Mouse (Mus musculus) ES-Bruce4 (cell line): Measurements from ENCODE around the gene Vmn1r76. TPM values are rescaled to one million over a fixed set of nuclear protein-coding genes. Genes with fewer than 3 reads are reported as not detected.

Experiments used
- H3K27ac ChIP-seq: 2 replicates; pipeline ENCODE4 v1.5.1; 2012; ENCODE audit warnings: low read length, inconsistent platforms; ENCODE audit not compliant: insufficient read depth
- H3K27me3 ChIP-seq: 2 replicates; pipeline ENCODE4 v1.6.1; 2012; ENCODE audit warnings: mild to moderate bottlenecking, low read length, inconsistent platforms; ENCODE audit not compliant: control insufficient read depth, poor library complexity, insufficient read depth, severe bottlenecking
- H3K36me3 ChIP-seq: 2 replicates; pipeline ENCODE4 v1.6.1; 2012; ENCODE audit warnings: inconsistent platforms, mild to moderate bottlenecking, low read length, moderate library complexity; ENCODE audit not compliant: control insufficient read depth, poor library complexity, insufficient read depth, severe bottlenecking
- H3K4me1 ChIP-seq: one replicate; pipeline ENCODE4 v1.8.1; 2011; ENCODE audit warnings: low read length; ENCODE audit not compliant: control insufficient read depth, insufficient read depth
- H3K4me3 ChIP-seq: 2 replicates; pipeline ENCODE4 v1.5.1; 2011; ENCODE audit warnings: low read depth, mild to moderate bottlenecking, low read length
- H3K9ac ChIP-seq: 2 replicates; pipeline ENCODE4 v1.6.1; 2012; ENCODE audit warnings: low read depth, mild to moderate bottlenecking, inconsistent platforms; ENCODE audit not compliant: poor library complexity, severe bottlenecking
- H3K9me3 ChIP-seq: replicated peaks from 2 replicates; pipeline ENCODE4 v1.6.1; 2012; ENCODE audit warnings: mild to moderate bottlenecking, low read length, inconsistent platforms; ENCODE audit not compliant: control insufficient read depth, poor library complexity, insufficient read depth, severe bottlenecking
- CTCF ChIP-seq: IDR thresholded peaks from one replicate; pipeline ENCODE4 v1.8.1; 2011; ENCODE audit warnings: low read depth, low read length
- EP300 ChIP-seq: IDR thresholded peaks from 2 replicates; pipeline ENCODE4 v1.6.1; 2011; ENCODE audit warnings: low read depth, low read length; ENCODE audit not compliant: insufficient read depth
- POLR2A ChIP-seq: IDR thresholded peaks from one replicate; pipeline ENCODE4 v1.8.1; 2011; ENCODE audit warnings: low read length; ENCODE audit not compliant: insufficient read depth
- polyA plus RNA-seq: library from polyadenylated mRNA; stranded (reverse); fragments of >200 nt; gene quantifications from 2 replicates; pipeline ENCODE4 v1.2.4, GENCODE M21; 2011; ENCODE audit warnings: low read depth; ENCODE audit not compliant: missing spikeins, insufficient read depth, insufficient read length

Vmn1r76 gene
- polyA plus RNA-seq: not detected in 2 replicates

DNA sequence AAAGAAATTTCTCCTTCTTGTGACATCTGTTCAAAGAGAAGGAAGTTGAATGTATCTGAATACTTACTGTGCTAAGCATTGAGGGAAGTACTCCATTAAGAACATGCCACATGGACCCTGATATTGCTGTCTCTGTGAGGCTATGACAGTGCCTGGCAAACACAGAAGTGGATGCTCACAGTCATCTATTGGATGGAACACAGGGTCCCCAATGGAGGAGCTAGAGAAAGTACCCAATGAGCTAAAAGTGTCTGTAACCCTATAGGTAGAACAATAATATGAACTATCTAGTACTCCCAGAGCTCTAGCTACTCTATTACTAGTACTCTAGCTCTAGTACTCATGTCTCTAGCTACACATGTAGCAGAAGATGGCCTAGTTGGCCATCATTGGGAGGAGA is at the start of gene Vmn1r76:
TSS of gene Vmn1r76 (minus strand) at position 101 of the 400 bp plus-strand sequence.
- Histone ChIP-seq H3K9me3 (no peaks in the 10 kb centered on the region), H3K4me3 (no peak within 1 kb of the TSS), H3K27me3 (no peaks in the 10 kb centered on the region), H3K9ac (no peak within 1 kb of the TSS), H3K36me3 (no peaks in the 10 kb centered on the region), H3K4me1 (no peaks in the 10 kb centered on the region), H3K27ac (no peak within 1 kb of the TSS)
- TF ChIP-seq EP300 (no peak), CTCF (no peak), POLR2A (no peak)

DNA sequence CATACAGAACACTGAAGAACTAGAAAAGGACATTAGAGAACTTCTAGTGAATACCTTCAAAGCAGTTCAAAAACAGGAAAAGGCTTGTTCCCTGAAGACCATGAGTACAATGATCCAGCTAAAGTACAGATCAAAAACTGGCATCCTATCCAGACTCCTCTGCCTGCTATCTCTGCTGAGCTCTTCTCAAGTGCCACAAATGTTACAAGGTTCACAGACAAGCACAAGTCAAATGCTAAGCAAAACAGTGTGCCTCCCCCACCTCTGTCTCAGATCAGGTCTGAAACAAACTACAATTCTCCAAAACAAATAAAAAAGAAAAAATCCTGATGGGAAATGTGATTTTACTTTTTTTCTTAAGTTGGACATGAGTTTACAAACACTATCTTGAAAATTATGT is 34.6 kb upstream of the Vmn1r76 start:
- Histone ChIP-seq H3K36me3 (no peaks in the 10 kb centered on the region), H3K27me3 (no peaks in the 10 kb centered on the region), H3K4me3 (no peak overlapping the region), H3K9me3 (no peaks in the 10 kb centered on the region), H3K27ac (no peak overlapping the region), H3K4me1 (no peaks in the 10 kb centered on the region), H3K9ac (no peak overlapping the region)
- TF ChIP-seq EP300 (no peak), CTCF (no peak), POLR2A (no peak)

DNA sequence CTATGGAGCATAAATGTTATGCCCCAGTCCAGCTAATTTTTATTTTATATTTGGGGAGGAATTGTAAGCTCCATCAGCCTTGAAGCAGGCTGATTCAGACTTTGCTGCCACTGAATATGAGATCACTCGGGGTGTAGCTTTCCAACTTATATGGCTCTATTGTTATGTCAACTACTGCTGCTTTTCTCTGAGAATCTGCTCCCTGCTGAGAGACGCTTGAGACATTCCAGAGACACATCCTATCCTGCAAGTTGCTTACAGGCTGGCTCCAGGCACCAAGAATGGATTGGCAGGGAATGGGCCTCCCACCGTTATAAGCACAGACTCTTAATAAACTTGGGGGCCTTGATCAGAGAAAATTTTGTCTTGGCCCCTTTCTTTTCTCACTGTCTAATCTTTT is 10.0 kb upstream of the Vmn1r76 start:
- Histone ChIP-seq H3K27ac (no peak overlapping the region), H3K36me3 (no peaks in the 10 kb centered on the region), H3K4me1 (no peaks in the 10 kb centered on the region), H3K9me3 (peaks cover 30% of the 10 kb centered on the region), H3K27me3 (no peaks in the 10 kb centered on the region), H3K4me3 (no peak overlapping the region), H3K9ac (no peak overlapping the region)
- no peak for TF ChIP-seq CTCF

DNA sequence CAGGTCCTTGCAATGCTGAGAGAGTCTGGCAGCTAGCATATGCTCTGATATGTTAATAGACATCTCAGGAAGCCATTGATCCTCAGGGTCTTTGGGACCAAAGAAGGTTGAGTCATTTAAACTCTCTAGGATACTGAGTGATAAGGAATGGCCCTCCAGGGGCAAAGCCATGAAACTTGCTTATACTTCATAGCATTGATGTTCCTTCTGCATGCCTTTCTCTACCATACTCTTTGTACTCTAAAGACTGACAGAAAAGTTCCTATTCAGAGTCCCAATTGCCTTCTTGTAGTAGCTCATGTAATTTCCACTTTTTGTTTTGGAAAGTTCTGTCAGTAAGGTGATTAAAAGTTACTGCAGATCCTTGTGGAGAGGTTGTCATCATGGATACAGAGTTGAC is 63.7 kb downstream of the Vmn1r76 start, which contains the start of gene Vmn1r75:
TSS of gene Vmn1r75 (plus strand) at position 301 of the 400 bp plus-strand sequence.
- H3K4me3 ChIP-seq: no peak within 1 kb of the TSS
- no peak within 1 kb of the TSS for H3K27ac ChIP-seq
- H3K4me1 ChIP-seq: no peaks in the 10 kb centered on the region
- H3K36me3 ChIP-seq: no peaks in the 10 kb centered on the region
- H3K9me3 ChIP-seq: no peaks in the 10 kb centered on the region
- H3K9ac ChIP-seq: no peak within 1 kb of the TSS
- TF ChIP-seq EP300: no peak
- TF ChIP-seq CTCF: no peak
- no peak for TF ChIP-seq POLR2A
- H3K27me3 ChIP-seq: no peaks in the 10 kb centered on the region

Other genes with a start within 250 kb of the Vmn1r76 start
- gene Vmn1r73, start 207.9 kb downstream of the Vmn1r76 start, polyA plus RNA-seq: not detected in 2 replicates
- not detected in 2 replicates for gene Vmn1r74, start 104.2 kb downstream of the Vmn1r76 start, polyA plus RNA-seq
- gene Vmn1r75, start 63.6 kb downstream of the Vmn1r76 start, polyA plus RNA-seq: not detected in 2 replicates
- gene Vmn1r77, start 98.5 kb upstream of the Vmn1r76 start, polyA plus RNA-seq: not detected in 2 replicates
- gene Vmn1r78, start 212.0 kb upstream of the Vmn1r76 start, polyA plus RNA-seq: not detected in 2 replicates
- 0.12 TPM in 1 of 2 replicates, not detected in the other for gene Vmn1r79, start 233.1 kb upstream of the Vmn1r76 start, polyA plus RNA-seq